Mouse (Mus musculus) kidney, postnatal 25 days (tissue): ENCODE measurements around the gene Mybl2.

Source experiments
- DNase-seq, 2 experiments: peaks; one replicate each; pipeline ENCODE4 v3.0.0; 2021; ENCODE audit warnings: mixed read lengths in 2 of 2

The Mybl2 gene

DNA sequence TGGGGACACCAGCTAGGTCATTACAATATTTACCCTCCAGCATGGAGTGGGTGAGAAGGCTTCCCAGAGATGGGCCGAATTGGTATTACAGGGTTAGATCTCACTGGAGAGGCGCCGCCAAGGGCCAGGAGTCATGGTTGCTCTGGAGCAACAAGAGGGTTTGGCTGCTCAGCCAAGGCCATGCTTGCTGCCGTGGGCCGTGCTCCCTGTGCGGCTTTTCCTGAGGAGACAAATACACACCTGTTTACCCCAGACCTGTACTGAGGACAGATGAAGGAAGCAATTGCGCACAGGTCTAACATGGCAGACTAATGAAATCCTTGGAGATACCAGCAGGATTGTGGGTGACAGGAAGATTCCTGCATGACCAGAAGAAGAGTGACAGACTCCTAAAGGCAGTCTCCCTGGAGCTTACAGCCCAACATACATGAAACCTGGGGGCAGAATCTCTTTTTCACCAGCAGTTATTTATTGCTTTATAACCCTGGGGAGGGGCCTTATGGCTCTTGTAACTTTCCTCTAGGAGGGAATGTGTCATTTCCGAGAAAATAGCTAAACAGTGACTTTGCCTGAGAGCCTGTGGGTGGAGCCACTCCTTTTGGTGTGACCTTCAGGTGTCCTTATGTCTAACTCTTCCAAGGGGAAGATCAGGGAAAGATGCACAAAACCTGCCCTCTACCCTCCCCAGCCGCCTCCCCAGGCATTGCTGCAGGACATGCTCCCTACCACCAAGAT, 18.7 kb downstream of the Mybl2 start:
- DNase-seq: no peak

GRCm38 (mm10) chr2:163074006-163074405, 19.5 kb downstream of the Mybl2 start:
- no peak for DNase-seq

GRCm38 (mm10) chr2:163074808-163075207, 20.3 kb downstream of the Mybl2 start:
- DNase-seq: no peak

DNA sequence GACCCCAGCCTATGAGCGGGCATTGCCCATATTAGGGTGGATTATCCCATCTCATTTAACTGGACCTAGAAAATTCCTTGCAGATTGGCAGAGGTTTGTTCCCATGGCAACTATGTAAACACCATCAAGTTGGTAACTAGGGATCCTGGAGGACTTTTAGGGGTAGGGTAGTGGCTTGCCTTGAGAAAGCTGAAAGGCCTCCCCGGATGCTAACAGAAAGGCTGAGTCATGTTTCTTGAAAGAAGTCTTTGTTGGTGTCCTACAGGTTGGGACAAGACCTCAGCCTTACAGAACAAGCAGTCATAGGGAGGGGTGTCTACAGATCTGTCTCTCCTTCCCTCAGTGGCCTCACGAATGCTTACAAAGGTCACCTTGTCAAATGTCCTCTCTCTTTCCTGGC, 20.7 kb downstream of the Mybl2 start:
- no peak for DNase-seq

- no peak for DNase-seq
Measured at GRCm38 (mm10) chr2:163079041-163079440, 24.6 kb downstream of the Mybl2 start.

DNA sequence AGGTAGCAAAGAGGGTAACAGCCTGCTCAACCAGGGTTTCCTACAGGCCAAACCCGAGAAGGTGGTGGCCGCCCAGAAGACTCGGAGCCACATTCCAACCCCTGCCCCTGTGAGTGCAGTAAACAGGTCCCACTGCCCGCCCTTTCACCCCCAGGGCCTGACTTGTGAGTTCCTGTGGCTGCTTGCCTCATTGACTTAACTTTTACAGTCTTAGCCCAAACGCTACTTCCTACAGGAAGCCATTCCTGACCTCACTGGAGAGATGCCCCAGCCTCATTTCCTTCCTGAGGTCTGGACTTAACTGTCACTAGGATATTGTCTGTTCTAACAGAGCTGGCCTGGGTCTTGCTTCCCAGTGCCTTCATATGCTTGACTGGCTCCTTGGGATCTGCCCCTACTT, 28.1 kb downstream of the Mybl2 start:
- peak; percentile 50 to 72 for DNase-seq

GRCm38 (mm10) chr2:163084519-163084918, 30.0 kb downstream of the Mybl2 start:
- no peak for DNase-seq

GRCm38 (mm10) chr2:163085047-163085446, 30.6 kb downstream of the Mybl2 start:
- no peak for DNase-seq

GRCm38 (mm10) chr2:163086561-163086960, 32.1 kb downstream of the Mybl2 start:
- no peak for DNase-seq

GRCm38 (mm10) chr2:163087728-163088127, 33.2 kb downstream of the Mybl2 start, which contains the start of gene Gtsf1l:
Gene Gtsf1l, minus strand, starts transcription at chr2:163087855.
- DNase-seq: no peak

DNA sequence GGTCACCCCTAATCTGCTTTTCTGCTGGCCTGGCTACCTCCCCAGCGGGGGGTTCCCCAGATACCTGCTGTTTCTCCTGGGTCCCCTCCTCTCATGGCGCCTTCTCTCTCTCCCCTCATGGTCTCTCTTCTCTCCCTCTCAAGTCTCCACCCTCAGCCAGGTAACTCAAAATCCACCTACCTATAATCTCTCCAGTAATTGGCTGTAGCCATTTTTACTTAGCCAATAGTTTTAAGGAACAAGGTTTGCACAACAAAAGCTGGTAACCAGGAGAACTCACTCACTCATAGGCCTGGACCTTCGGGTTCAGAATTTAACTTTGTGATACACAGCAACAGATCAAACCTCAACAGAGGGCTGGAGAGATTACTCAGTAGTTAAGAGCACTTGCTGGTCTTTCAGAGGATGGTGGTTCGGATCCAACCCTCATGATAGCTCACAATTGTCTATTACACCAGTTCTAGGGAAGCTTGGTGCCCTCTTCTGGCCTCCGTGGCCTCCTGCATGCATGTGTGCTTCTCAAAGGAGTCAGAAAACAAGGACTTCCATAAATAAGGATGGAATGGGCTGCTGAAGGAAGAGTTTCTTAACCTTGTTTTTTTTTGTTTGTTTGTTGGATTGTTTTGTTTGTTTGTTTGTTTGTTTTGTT, 35.1 kb downstream of the Mybl2 start:
- DNase-seq: peak in 1 of 2 experiments; percentile 49

GRCm38 (mm10) chr2:163094909-163095308, 40.4 kb downstream of the Mybl2 start:
- DNase-seq: no peak

GRCm38 (mm10) chr2:163095784-163096183, 41.3 kb downstream of the Mybl2 start:
- peak in 1 of 2 experiments; percentile 17 for DNase-seq

- DNase-seq: no peak
Measured at GRCm38 (mm10) chr2:163099919-163100318, 45.4 kb downstream of the Mybl2 start.

- DNase-seq: no peak
Measured at GRCm38 (mm10) chr2:163100551-163100950, 46.1 kb downstream of the Mybl2 start.

DNA sequence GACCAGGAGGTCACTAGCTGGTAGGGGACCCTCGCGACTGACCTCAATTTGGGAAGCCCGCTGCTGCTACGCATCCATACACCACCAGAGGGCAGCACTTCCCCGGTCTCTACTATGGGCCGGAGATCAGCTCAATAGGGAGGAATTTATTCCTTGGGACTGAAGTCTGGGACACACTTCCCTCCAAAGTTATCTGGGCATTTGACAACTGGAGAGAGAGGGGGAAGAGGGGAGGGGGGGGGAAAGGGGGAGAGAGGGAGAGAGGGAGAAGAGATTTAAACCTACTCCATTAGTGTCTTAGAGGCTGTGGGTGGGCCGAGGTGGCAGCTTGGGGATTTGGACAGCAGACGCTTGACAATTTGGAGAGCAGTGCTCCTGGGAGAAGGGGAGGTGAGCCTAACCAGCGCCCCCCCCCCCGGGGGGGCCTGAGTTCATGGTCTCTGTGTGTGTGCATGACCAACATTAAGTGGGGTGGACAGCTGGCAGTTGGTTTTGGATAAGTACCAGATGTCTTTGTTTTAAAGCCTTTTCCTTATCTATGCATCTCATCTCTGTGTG, 47.2 kb downstream of the Mybl2 start:
- DNase-seq: peak in 1 of 2 experiments; percentile 66

- DNase-seq: no peak
Measured at GRCm38 (mm10) chr2:163102216-163102615, 47.7 kb downstream of the Mybl2 start.

- DNase-seq: peak in 1 of 2 experiments; percentile 9
Measured at GRCm38 (mm10) chr2:163102900-163103653, 48.6 kb downstream of the Mybl2 start.

DNA sequence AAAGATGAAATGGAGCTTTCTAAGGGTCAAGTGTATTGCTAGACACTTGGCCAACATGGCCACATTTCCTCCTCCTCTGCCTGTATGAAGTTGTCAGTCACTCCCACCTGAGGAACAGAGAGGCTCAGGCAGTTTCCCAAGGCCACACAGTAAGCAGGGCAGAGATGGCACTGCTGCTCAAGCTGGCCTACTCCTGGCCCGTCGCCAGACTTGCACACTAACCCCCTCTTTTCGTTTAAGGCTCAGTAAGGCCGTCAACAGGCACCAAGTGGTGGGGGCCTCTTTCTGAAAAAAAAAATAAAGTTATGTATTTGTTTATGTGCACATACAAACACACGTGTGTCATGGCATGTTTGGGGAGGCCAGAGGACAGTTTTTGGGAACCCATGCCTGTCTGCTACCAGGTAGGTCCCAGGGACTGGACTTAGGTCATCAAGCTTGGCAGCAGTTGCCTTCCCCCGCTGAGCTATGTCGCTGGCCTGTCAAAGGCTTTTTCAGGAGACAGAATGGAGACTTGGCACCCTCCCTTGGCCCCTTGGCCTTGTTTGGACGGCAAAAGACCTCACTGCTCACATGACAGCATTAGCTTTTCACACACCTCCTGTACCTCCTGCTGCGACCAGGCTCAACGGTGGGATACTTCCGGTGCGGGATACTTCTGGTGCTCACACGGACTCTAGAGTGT, 49.7 kb downstream of the Mybl2 start:
- DNase-seq: no peak

DNA sequence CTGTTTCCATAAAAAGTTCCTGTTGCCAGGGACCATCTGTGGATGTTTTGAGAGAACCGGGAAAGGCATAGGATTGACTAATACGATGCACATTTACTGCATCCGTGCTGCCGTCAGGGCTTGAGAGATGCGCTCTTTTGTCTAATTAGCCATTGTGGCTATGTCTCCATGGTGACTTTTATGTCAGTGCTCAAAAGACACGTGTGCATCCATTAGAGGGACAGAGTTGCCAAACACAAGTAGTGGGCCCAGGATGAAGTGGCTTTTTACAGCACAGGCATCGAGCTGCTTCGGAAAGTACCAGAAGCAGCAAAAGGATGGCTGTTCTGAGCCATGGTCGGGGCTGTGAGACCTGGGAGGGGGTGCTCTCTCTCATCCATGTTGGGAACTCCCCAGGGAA, 53.9 kb downstream of the Mybl2 start:
- no peak for DNase-seq

DNA sequence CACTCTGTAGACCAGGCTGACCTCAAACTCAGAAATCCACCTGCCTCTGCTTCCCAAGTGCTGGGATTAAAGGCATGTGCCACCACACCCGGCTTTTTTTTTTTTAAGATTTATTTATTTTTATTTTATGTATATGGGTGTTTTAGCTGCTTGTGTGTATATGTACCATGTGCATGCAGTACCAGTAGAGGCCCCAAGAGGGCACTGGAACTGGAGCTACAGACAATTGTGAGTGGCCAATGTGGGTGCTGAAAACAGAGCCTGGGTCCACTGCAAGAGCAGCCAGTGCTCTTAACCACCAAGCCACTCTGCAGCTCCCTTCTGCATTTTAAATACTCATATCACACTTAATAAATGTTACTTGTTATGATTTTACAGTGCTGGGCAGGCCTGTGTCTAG, 56.2 kb downstream of the Mybl2 start:
- no peak for DNase-seq

- no peak for DNase-seq
Measured at GRCm38 (mm10) chr2:163111413-163112201, 57.1 kb downstream of the Mybl2 start.
